Mouse (Mus musculus): ENCODE results near the gene Rgs19.

The Rgs19 gene

GRCm38 (mm10) chr2:181693339-181694280 is at the start of gene Rgs19:
Gene Rgs19 (minus strand): TSS chr2:181693977.
- no peak for TF ChIP-seq GATA4 (IDR thresholded peaks at IDR 0.05; ENCODE audit: insufficient replicate concordance, low read length)

GRCm38 (mm10) chr2:181730051-181730450 is 36.3 kb upstream of the Rgs19 start:
- TF ChIP-seq GATA4 (IDR thresholded peaks at IDR 0.05; ENCODE audit: insufficient replicate concordance, low read length), result no peak

- TF ChIP-seq GATA4 (IDR thresholded peaks at IDR 0.05; ENCODE audit: insufficient replicate concordance, low read length), result no peak
These were observed 34.0 kb upstream of the Rgs19 start for GRCm38 (mm10) chr2:181727659-181728262.

GRCm38 (mm10) chr2:181722213-181722612 is 28.4 kb upstream of the Rgs19 start:
- no peak for TF ChIP-seq GATA4 (IDR thresholded peaks at IDR 0.05; ENCODE audit: insufficient replicate concordance, low read length)

- TF ChIP-seq GATA4 (IDR thresholded peaks at IDR 0.05; ENCODE audit: insufficient replicate concordance, low read length), result no peak
These were observed 27.4 kb upstream of the Rgs19 start for GRCm38 (mm10) chr2:181721200-181721599.

GRCm38 (mm10) chr2:181720061-181720460 is 26.3 kb upstream of the Rgs19 start:
- TF ChIP-seq GATA4 (IDR thresholded peaks at IDR 0.05; ENCODE audit: insufficient replicate concordance, low read length), result no peak

- no peak for TF ChIP-seq GATA4 (IDR thresholded peaks at IDR 0.05; ENCODE audit: insufficient replicate concordance, low read length)
These were observed 23.2 kb upstream of the Rgs19 start for GRCm38 (mm10) chr2:181716991-181717390.

GRCm38 (mm10) chr2:181715382-181715781 is 21.6 kb upstream of the Rgs19 start:
- TF ChIP-seq GATA4 (IDR thresholded peaks at IDR 0.05; ENCODE audit: insufficient replicate concordance, low read length), result no peak

- TF ChIP-seq GATA4 (IDR thresholded peaks at IDR 0.05; ENCODE audit: insufficient replicate concordance, low read length), result no peak
These were observed 21.1 kb upstream of the Rgs19 start, which contains the start of gene Oprl1 for GRCm38 (mm10) chr2:181714903-181715326. Gene Oprl1 (plus strand): TSS chr2:181715016.

GRCm38 (mm10) chr2:181713749-181714148 is 20.0 kb upstream of the Rgs19 start:
- TF ChIP-seq GATA4 (IDR thresholded peaks at IDR 0.05; ENCODE audit: insufficient replicate concordance, low read length), result no peak

- TF ChIP-seq GATA4 (IDR thresholded peaks at IDR 0.05; ENCODE audit: insufficient replicate concordance, low read length), result no peak
These were observed 12.9 kb upstream of the Rgs19 start for GRCm38 (mm10) chr2:181706668-181707067.

GRCm38 (mm10) chr2:181698241-181698640 is 4.5 kb upstream of the Rgs19 start, which contains the start of gene Lkaaear1:
Gene Lkaaear1 (minus strand): TSS chr2:181698442.
- no peak for TF ChIP-seq GATA4 (IDR thresholded peaks at IDR 0.05; ENCODE audit: insufficient replicate concordance, low read length)

GRCm38 (mm10) chr2:181696801-181697420 is 3.1 kb upstream of the Rgs19 start:
- TF ChIP-seq GATA4 (IDR thresholded peaks at IDR 0.05; ENCODE audit: insufficient replicate concordance, low read length), result no peak

GRCm38 (mm10) chr2:181695776-181696175 is 2.0 kb upstream of the Rgs19 start:
- no peak for TF ChIP-seq GATA4 (IDR thresholded peaks at IDR 0.05; ENCODE audit: insufficient replicate concordance, low read length)

GRCm38 (mm10) chr2:181694581-181694980 is 804 bp upstream of the Rgs19 start:
- TF ChIP-seq GATA4 (IDR thresholded peaks at IDR 0.05; ENCODE audit: insufficient replicate concordance, low read length), result no peak

- no peak for TF ChIP-seq GATA4 (IDR thresholded peaks at IDR 0.05; ENCODE audit: insufficient replicate concordance, low read length)
These were observed 1.5 kb downstream of the Rgs19 start for GRCm38 (mm10) chr2:181692304-181692703.
